ENCODE assay signal across 8 mouse cellular contexts in the genomic region with DNA sequence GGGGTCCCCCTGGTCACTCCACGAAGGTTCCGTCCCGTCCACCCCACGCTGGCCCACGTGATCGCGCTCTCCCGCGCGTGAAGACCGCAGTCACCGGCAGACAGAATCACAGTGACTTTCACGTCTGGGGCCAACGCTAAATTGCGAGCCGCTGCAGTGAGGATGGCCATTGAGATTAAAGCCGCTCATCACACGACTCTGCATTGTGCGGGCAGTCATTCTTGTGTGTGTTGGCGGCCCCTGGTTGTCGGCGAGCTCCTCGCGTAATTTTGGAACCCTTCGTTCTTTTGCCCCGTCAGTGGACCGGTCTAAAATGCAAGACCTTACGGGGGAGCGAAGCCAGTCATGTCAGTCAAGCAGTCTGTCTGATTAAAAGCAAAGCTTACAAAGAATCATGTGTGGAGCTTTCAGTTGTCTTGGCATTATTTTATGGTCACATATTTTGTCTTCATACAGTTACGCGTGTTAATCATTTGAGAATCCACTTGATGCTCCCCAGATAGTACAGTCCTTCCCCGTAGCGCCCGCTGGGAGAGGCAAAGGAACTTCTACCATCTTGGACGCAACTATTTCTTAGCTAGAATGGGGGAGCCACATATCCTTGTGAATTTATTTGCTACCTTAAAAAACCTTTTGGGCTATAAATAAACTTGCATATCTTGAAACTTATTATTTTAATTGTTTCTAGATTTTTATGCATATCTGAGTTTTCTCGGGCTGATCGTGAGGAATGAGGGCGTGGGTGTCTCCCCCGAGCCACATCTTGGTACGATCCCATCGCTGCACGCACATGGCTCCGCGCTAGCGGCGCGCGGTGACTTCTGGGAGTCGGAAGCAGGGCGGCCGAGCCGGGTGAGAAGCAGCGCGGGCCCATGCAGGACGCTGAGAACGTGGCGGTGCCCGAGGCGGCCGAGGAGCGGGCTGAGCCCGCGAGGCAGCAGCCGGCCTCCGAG. TPM values are rescaled to one million over a fixed set of nuclear protein-coding genes. Genes with fewer than 3 reads are reported as not detected.
DNase-seq lines count a peak whose midpoint lies in the region; ATAC-seq and TF ChIP-seq lines count a peak whose summit lies in the region.

Gene Eif3b, plus strand, starts transcription at position 840 of the 953 bp plus-strand sequence.

- peak within 1 kb of the TSS; percentile 91 for H3K9ac ChIP-seq in forebrain, embryonic 16.5 days (replicated peaks; ENCODE audit: low read depth, low read length)
- H3K9ac ChIP-seq in lung, embryonic 14.5 days = peak within 1 kb of the TSS; percentile 97

- WGBS in forebrain, embryonic 16.5 days = under 1% methylated on average over 65 of the region's 65 CpGs
- under 1% methylated on average over 65 of the region's 65 CpGs for WGBS in lung, embryonic 14.5 days
- under 1% methylated on average over 65 of the region's 65 CpGs for whole genome bisulfite sequencing in olfactory bulb, adult 2 months
- WGBS in thymus, adult 2 months = under 1% methylated on average over 65 of the region's 65 CpGs

- H3K9me3 ChIP-seq in G1E (replicated peaks) = no peaks in the 10 kb centered on the region
- H3K9me3 ChIP-seq in forebrain, embryonic 16.5 days (ENCODE audit: control insufficient read depth, low read length) = no peaks in the 10 kb centered on the region
- no peaks in the 10 kb centered on the region for H3K9me3 ChIP-seq in lung, embryonic 14.5 days (ENCODE audit: low read depth, low read length)

- H3K27ac ChIP-seq in forebrain, embryonic 16.5 days (ENCODE audit: low read length) = peak within 1 kb of the TSS; percentile 94
- H3K27ac ChIP-seq in layer of hippocampus, adult 2 months = peak within 1 kb of the TSS; percentile 100
- peak within 1 kb of the TSS; percentile 97 for H3K27ac ChIP-seq in lung, embryonic 14.5 days (ENCODE audit: low read depth)
- peak within 1 kb of the TSS; percentile 97 for H3K27ac ChIP-seq in olfactory bulb, adult 2 months (ENCODE audit: insufficient read depth, low read depth, low read length)
- H3K27ac ChIP-seq in thymus, adult 2 months (ENCODE audit: control insufficient read depth, insufficient read depth, low read length) = peak within 1 kb of the TSS; percentile 47

- H3K27me3 ChIP-seq in G1E (ENCODE audit: insufficient read depth, low read length) = no peaks in the 10 kb centered on the region
- no peaks in the 10 kb centered on the region for H3K27me3 ChIP-seq in forebrain, embryonic 16.5 days (replicated peaks; ENCODE audit: control insufficient read depth, insufficient read depth, low read length)
- H3K27me3 ChIP-seq in lung, embryonic 14.5 days (ENCODE audit: insufficient read depth, low read length) = no peaks in the 10 kb centered on the region
- no peaks in the 10 kb centered on the region for H3K27me3 ChIP-seq in thymus, adult 2 months (ENCODE audit: control insufficient read depth, insufficient read depth, low read length)

- peak; percentile 67 for ATAC-seq in G1E (ENCODE audit: extremely low read depth, insufficient number of reproducible peaks, low FRiP score, poor library complexity, severe bottlenecking)
- ATAC-seq in forebrain, embryonic 16.5 days = peak; percentile 95
- ATAC-seq in lung, embryonic 14.5 days (ENCODE audit: insufficient read depth) = peak; percentile 93

- peak within 1 kb of the TSS; percentile 97 for H3K4me3 ChIP-seq in G1E (ENCODE audit: low read depth, low read length)
- H3K4me3 ChIP-seq in forebrain, embryonic 16.5 days (replicated peaks; ENCODE audit: low read length) = peak within 1 kb of the TSS; percentile 94
- peak within 1 kb of the TSS; percentile 98 for H3K4me3 ChIP-seq in layer of hippocampus, adult 2 months
- peak within 1 kb of the TSS; percentile 99 for H3K4me3 ChIP-seq in lung, embryonic 14.5 days (ENCODE audit: low read depth, low read length)
- peak within 1 kb of the TSS; percentile 99 for H3K4me3 ChIP-seq in olfactory bulb, adult 2 months (ENCODE audit: insufficient read depth, low read depth, low read length)
- H3K4me3 ChIP-seq in thymus, adult 2 months (ENCODE audit: control insufficient read depth, insufficient read depth, low read length) = peak within 1 kb of the TSS; percentile 98

- peaks cover 39% of the 10 kb centered on the region for H3K36me3 ChIP-seq in G1E (replicated peaks)
- H3K36me3 ChIP-seq in forebrain, embryonic 16.5 days (ENCODE audit: control insufficient read depth, insufficient read depth) = no peaks in the 10 kb centered on the region
- H3K36me3 ChIP-seq in lung, embryonic 14.5 days (ENCODE audit: insufficient read depth) = peaks cover 17% of the 10 kb centered on the region
- no peaks in the 10 kb centered on the region for H3K36me3 ChIP-seq in thymus, adult 2 months (ENCODE audit: control insufficient read depth, insufficient read depth, low read length)

- peak; percentile 82 for TF ChIP-seq POLR2A in olfactory bulb, adult 2 months (IDR thresholded peaks at IDR 0.05; ENCODE audit: insufficient read depth, low read depth, low read length)
- 0 out of 2 replicates have a peak, but pooled peaks have one; percentile 40 for TF ChIP-seq POLR2A in thymus, adult 2 months (IDR thresholded peaks at IDR 0.05; ENCODE audit: control insufficient read depth, extremely low read depth, insufficient read depth, low read length, poor library complexity)

- TF ChIP-seq CTCF in G1E (IDR thresholded peaks at IDR 0.05; ENCODE audit: low read depth, low read length) = no peak
- no peak; the same call in 1 of the 2 replicates for TF ChIP-seq CTCF in layer of hippocampus, adult 2 months (conservative IDR thresholded peaks at IDR 0.05)
- TF ChIP-seq CTCF in lung, embryonic 14.5 days (IDR thresholded peaks at IDR 0.05; ENCODE audit: low read depth) = no peak; the same call in 1 of the 2 replicates
- no peak for TF ChIP-seq CTCF in olfactory bulb, adult 2 months (IDR thresholded peaks at IDR 0.05; ENCODE audit: insufficient read depth, low read depth, low read length)
- peak; percentile 47; the same call in 1 of the 2 replicates for TF ChIP-seq CTCF in thymus, adult 2 months (IDR thresholded peaks at IDR 0.05; ENCODE audit: borderline replicate concordance, control insufficient read depth, extremely low read depth, insufficient read depth, low read length, poor library complexity)

- peak; percentile 81 for DNase-seq in G1E (ENCODE audit: low spot score)
- DNase-seq in cerebellum, adult 18-20 months = peak; percentile 90 to 94
- DNase-seq in heart, postnatal 36 days = peak; percentile 88 to 93
- DNase-seq in layer of hippocampus, adult 2 months (ENCODE audit: low spot score in 2 of 2) = peak; percentile 85 to 87
- DNase-seq in lung, embryonic 14.5 days = peak; percentile 95
- DNase-seq in thymus, adult 2 months = peak; percentile 89

- intact Hi-C loops in heart, postnatal 36 days (cut with DNase I) = loop anchor here (2.0 to 5.0 kb wide), 4 partner anchors 30 to 414 kb away; partner anchors contain the start of genes Chst12, Gna12 and Snx8

- peaks cover 36% of the 10 kb centered on the region for H3K4me1 ChIP-seq in G1E (ENCODE audit: insufficient read depth, low read depth, low read length)
- peaks cover 28% of the 10 kb centered on the region for H3K4me1 ChIP-seq in forebrain, embryonic 16.5 days (replicated peaks; ENCODE audit: control insufficient read depth, insufficient read depth, low read length)
- no peaks in the 10 kb centered on the region for H3K4me1 ChIP-seq in lung, embryonic 14.5 days (ENCODE audit: insufficient read depth)
- peaks cover 14% of the 10 kb centered on the region for H3K4me1 ChIP-seq in olfactory bulb, adult 2 months (ENCODE audit: control insufficient read depth, insufficient read depth, low read length)
- H3K4me1 ChIP-seq in thymus, adult 2 months (replicated peaks; ENCODE audit: control insufficient read depth, insufficient read depth, low read length) = peaks cover 12% of the 10 kb centered on the region

- H3K4me2 ChIP-seq in forebrain, embryonic 16.5 days (ENCODE audit: low read length) = peak within 1 kb of the TSS; percentile 88
- H3K4me2 ChIP-seq in lung, embryonic 14.5 days = peak within 1 kb of the TSS; percentile 77

RNA-seq across cellular contexts. Expression of gene Eif3b, which starts in this region (rescaled TPM):
- total RNA-seq in G1E (2014; fragmentation: Nextera tagmentation) (237 and 276 TPM in 2 replicates), G1E (2017) (87.5 and 137 TPM in 2 replicates)
- 101 and 133 TPM in 2 replicates for polyA plus RNA-seq in G1E (2012)
- 75.4 and 86.4 TPM in 2 replicates for polyA plus RNA-seq in forebrain, embryonic 16.5 days (2015; fragmentation: Nextera tagmentation; extraction: Ambion mirVana)
- 10 to 100 TPM; 89.8 to 97.7 TPM for total RNA-seq in heart, postnatal 36 days (2021)
- 10 to 100 TPM; 83.9 to 86.7 TPM for total RNA-seq in layer of hippocampus, adult 2 months (2021)
- 172 and 184 TPM in 2 replicates for polyA plus RNA-seq in lung, embryonic 14.5 days (2014; fragmentation: Nextera tagmentation; extraction: Ambion mirVana)
- polyA plus RNA-seq in olfactory bulb, adult 2 months (2012; ENCODE audit: insufficient read depth, insufficient read length, low replicate concordance, missing spikeins) = not detected in 2 replicates
- polyA plus RNA-seq in thymus, adult 2 months (2012; rRNA removed) = 114 and 121 TPM in 2 replicates

Comparison
In these comparisons a context has a peak if more than half of its experiments do, and no peak if none do; other contexts are left out.
1. Peak in every context shown above with its lines: DNase-seq, ATAC-seq, H3K4me3 ChIP-seq and H3K27ac ChIP-seq.
2. H3K27ac ChIP-seq: peak in every context shown above with its lines; median percentile 100 in layer of hippocampus, adult 2 months; 97 in lung, embryonic 14.5 days; 97 in olfactory bulb, adult 2 months; 94 in forebrain, embryonic 16.5 days; 47 in thymus, adult 2 months.